Mouse (Mus musculus): ENCODE results near the gene Olfr49.

- TF ChIP-seq CTCF (IDR thresholded peaks at IDR 0.05; ENCODE audit: low read depth) (no peak), EP300 (IDR thresholded peaks at IDR 0.05; ENCODE audit: low read depth) (no peak)
These were observed 37.0 kb upstream of the Olfr49 start for GRCm38 (mm10) chr14:54321556-54322376.
